Mouse (Mus musculus): Measurements from ENCODE around the gene Phf21a.

- TF ChIP-seq CTCF (IDR thresholded peaks at IDR 0.05; ENCODE audit: insufficient read depth, low read depth, low read length) (no peak), POLR2A (IDR thresholded peaks at IDR 0.05; ENCODE audit: insufficient read depth, low read depth, low read length) (no peak)
These were observed 278.2 kb downstream of the Phf21a start for GRCm38 (mm10) chr2:92370821-92371805.
